Mouse (Mus musculus) stomach, embryonic 16.5 days (tissue): ENCODE results near the gene 2200002D01Rik. TPM values are rescaled to one million over a fixed set of nuclear protein-coding genes. Genes with fewer than 3 reads are reported as not detected.

Experiments
- ATAC-seq: fragments of 200-750 bp; cut with Nextera tagmentation; 2 replicates; pipeline ENCODE4 v1.8.0; 2017; ENCODE audit warnings: moderate number of reproducible peaks, moderate TSS enrichment; ENCODE audit not compliant: insufficient read depth, low FRiP score
- H3K27ac ChIP-seq: fragments of 300-500 bp; sonication (generic); 2 replicates; pipeline ENCODE4 v1.5.1; 2014; ENCODE audit warnings: low read length
- H3K27me3 ChIP-seq: fragments of 300-500 bp; sonication (generic); 2 replicates; pipeline ENCODE4 v1.6.1; 2014; ENCODE audit warnings: low read length, control low read depth, mixed read lengths; ENCODE audit not compliant: control insufficient read depth, insufficient read depth
- H3K36me3 ChIP-seq: fragments of 300-500 bp; sonication (generic); 2 replicates; pipeline ENCODE4 v1.6.1; 2014; ENCODE audit warnings: low read length; ENCODE audit not compliant: control insufficient read depth, insufficient read depth
- H3K4me1 ChIP-seq: fragments of 300-500 bp; sonication (generic); 2 replicates; pipeline ENCODE4 v1.6.1; 2014; ENCODE audit warnings: low read length, control low read depth, mixed read lengths; ENCODE audit not compliant: control insufficient read depth, insufficient read depth
- H3K4me2 ChIP-seq: fragments of 300-500 bp; sonication (generic); 2 replicates; pipeline ENCODE4 v1.6.1; 2014; ENCODE audit warnings: low read depth, low read length, mixed read lengths
- H3K4me3 ChIP-seq: fragments of 300-500 bp; sonication (generic); replicated peaks from 2 replicates; pipeline ENCODE4 v1.5.1; 2014; ENCODE audit warnings: mild to moderate bottlenecking, low read length
- H3K9ac ChIP-seq: fragments of 300-500 bp; sonication (generic); 2 replicates; pipeline ENCODE4 v1.6.1; 2014; ENCODE audit warnings: low read length
- H3K9me3 ChIP-seq: fragments of 300-500 bp; sonication (generic); replicated peaks from 2 replicates; pipeline ENCODE4 v1.6.1; 2016; ENCODE audit warnings: low read length, control low read depth; ENCODE audit not compliant: control insufficient read depth
- WGBS: fragments of 180-500 bp; shearing (Covaris S2); extraction: QIAGEN DNeasy Blood & Tissue Kit; methylation state at CpG from one replicate; pipeline ENCODE4 v1.1.7; 2014; 5-methylcytosine and 5-hydroxymethylcytosine counted together
- polyA plus RNA-seq: library from polyadenylated mRNA; unstranded; fragments of >200 nt; fragmentation: Nextera tagmentation; extraction: Ambion mirVana; gene quantifications from 2 replicates; pipeline ENCODE4 v1.2.1, GENCODE M21; 2015

2200002D01Rik gene
- 77.3 and 80.2 TPM in 2 replicates for polyA plus RNA-seq

DNA sequence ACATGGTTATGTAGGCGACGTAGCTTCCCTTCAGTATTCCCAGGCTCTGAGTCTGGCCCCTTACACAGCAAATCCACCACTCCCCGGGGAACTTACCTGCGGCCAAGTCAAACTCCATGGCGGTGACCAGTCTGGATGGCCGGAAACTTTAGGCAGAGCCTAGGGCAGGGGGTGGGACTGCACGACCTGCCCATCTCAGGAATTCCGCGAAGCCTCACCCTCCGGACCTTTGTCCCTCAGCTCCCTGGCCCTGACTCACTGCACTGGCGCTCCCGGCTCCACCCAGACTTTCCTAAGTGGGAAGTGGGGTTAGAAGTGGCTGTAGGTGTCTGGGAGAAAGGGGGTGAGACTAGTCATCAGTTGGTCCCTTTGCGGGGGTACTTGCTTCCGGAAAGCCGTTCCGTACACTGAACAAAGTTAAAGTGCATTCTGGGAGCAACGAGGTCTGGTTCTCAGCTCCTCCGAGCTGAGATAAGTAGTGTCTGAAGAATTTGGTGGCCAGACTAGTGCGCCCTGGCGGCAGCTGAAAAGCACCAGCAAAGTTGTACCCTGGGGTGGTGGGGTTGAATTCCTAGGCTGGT, at the start of gene 2200002D01Rik:
Gene 2200002D01Rik, minus strand, starts transcription at position 206 of the 581 bp plus-strand sequence.
- no peaks in the 10 kb centered on the region for H3K27me3 ChIP-seq
- H3K36me3 ChIP-seq: peaks cover 8% of the 10 kb centered on the region; the same call in 1 of the 2 replicates
- peaks cover 24% of the 10 kb centered on the region for H3K4me1 ChIP-seq
- peak; percentile 83 for ATAC-seq
- H3K4me3 ChIP-seq: peak within 1 kb of the TSS; percentile 50
- 22% methylated on average over 20 of the region's 20 CpGs for WGBS
- H3K9me3 ChIP-seq: no peaks in the 10 kb centered on the region
- peak within 1 kb of the TSS; percentile 76 for H3K9ac ChIP-seq
- H3K4me2 ChIP-seq: peak within 1 kb of the TSS; percentile 56
- peak within 1 kb of the TSS; percentile 90 for H3K27ac ChIP-seq

DNA sequence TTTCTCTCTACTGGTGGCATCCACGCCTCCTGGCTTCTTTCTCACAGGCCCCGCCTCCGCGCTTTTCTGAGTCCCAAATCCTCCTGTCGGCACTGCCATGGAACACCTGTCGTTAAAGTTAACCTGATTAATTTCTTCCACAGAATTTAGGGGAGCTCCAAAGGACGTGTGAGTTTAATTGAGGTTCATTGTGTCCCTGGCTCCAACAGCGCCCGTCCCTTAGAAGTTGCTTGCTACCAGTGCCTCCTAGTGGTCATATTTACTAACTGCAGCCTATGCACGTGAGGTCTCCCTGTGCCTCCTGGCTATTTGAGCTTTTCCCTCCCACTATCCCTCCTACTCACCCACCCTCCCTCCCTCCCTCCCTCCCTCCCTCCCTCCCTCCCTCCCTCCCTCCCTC, 48.7 kb upstream of the 2200002D01Rik start:
- no peak; the same call in 1 of the 2 replicates for ATAC-seq

DNA sequence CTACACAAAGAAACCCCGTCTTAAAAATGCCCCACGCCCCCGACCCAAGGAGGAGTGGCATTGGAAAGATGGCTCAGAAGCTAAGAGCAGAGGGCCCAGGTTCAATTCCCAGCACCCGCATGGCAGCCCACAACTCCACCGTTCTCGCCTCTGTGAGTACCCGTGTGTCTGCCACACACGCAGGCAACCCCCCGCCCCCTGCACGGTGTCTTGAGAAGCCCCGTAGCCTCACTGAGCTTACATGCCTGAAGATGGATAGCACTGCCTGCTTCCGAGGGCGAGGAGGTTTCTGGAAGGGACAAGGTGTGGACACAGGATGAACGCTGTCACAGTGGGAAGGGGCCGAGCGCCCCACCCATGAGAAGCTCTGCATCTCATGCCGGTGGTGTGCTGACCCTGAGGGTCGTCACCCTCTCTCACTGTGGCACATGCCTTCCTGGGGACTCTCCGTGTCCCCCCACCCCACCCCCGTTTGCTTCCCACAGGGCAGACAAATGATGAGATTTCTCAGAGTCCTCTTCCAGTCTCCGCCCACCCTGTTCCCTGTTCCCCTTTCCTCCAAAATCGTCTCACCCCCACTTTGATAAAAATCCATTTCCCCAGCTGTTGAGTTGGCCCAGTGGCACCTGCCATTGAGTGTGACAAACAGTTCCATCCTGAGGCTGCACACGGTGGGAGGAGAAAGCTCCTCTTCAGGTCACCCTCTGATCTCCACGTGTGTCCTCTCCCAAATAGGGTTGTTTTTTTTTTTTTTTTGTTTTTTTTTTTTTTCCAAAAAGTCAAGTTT, 47.8 kb upstream of the 2200002D01Rik start:
- H3K9me3 ChIP-seq: no peaks in the 10 kb centered on the region
- WGBS: 75% methylated on average over 24 of the region's 24 CpGs
- ATAC-seq: no peak

More for the DNA sequence above, 48.7 kb upstream of the 2200002D01Rik start:
- peaks cover 19% of the 10 kb centered on the region for H3K4me1 ChIP-seq
- no peak overlapping the region for H3K4me3 ChIP-seq
- H3K9ac ChIP-seq: no peak overlapping the region
- 7% methylated on average over 10 of the region's 10 CpGs for WGBS
- no peak overlapping the region for H3K27ac ChIP-seq
- no peak overlapping the region for H3K4me2 ChIP-seq
- H3K9me3 ChIP-seq: no peaks in the 10 kb centered on the region
- H3K27me3 ChIP-seq: no peaks in the 10 kb centered on the region; the same call in 1 of the 2 replicates
- H3K36me3 ChIP-seq: no peaks in the 10 kb centered on the region

DNA sequence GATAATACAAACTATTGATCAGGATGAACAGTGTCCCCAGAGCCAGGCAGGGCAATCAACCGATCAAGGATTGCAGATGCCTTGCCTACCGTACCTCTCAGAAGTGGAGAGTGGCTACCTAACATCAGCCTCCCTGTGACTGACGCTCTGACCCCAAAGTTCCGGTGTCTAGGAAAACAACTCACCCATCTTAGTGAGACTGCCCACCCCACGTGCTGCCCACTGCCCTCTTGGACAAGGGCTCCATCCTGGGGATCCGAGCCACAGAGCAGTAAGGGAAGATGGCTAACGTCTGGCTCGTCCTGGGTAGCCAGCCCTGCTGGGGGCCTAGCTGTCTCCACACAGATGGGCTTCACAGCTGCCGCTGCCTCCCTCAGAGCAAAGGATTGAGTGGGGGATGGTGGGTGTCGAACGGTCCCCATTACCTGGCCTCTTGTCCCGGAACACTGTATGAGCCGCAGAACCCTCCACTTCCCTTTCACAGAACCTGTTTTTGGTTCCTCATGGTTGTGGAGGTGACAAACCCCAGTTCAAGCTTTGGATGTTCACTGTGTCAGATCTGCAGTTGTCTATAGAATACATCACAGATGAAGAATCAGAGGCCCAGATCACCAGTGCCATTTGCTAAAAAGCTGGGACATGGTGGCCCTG, 46.0 kb upstream of the 2200002D01Rik start:
- Histone ChIP-seq H3K9ac (no peak overlapping the region), H3K4me1 (peaks cover 35% of the 10 kb centered on the region), H3K9me3 (no peaks in the 10 kb centered on the region), H3K4me2 (no peak overlapping the region), H3K27ac (no peak overlapping the region), H3K27me3 (no peaks in the 10 kb centered on the region), H3K4me3 (no peak overlapping the region), H3K36me3 (no peaks in the 10 kb centered on the region)
- no peak for ATAC-seq
- WGBS: 72% methylated on average over 13 of the region's 13 CpGs

More for the DNA sequence above, 47.8 kb upstream of the 2200002D01Rik start:
- no peak overlapping the region for H3K4me3 ChIP-seq
- H3K27me3 ChIP-seq: no peaks in the 10 kb centered on the region
- H3K9ac ChIP-seq: no peak overlapping the region
- H3K27ac ChIP-seq: no peak overlapping the region
- H3K36me3 ChIP-seq: no peaks in the 10 kb centered on the region
- H3K4me2 ChIP-seq: no peak overlapping the region
- H3K4me1 ChIP-seq: peaks cover 26% of the 10 kb centered on the region

DNA sequence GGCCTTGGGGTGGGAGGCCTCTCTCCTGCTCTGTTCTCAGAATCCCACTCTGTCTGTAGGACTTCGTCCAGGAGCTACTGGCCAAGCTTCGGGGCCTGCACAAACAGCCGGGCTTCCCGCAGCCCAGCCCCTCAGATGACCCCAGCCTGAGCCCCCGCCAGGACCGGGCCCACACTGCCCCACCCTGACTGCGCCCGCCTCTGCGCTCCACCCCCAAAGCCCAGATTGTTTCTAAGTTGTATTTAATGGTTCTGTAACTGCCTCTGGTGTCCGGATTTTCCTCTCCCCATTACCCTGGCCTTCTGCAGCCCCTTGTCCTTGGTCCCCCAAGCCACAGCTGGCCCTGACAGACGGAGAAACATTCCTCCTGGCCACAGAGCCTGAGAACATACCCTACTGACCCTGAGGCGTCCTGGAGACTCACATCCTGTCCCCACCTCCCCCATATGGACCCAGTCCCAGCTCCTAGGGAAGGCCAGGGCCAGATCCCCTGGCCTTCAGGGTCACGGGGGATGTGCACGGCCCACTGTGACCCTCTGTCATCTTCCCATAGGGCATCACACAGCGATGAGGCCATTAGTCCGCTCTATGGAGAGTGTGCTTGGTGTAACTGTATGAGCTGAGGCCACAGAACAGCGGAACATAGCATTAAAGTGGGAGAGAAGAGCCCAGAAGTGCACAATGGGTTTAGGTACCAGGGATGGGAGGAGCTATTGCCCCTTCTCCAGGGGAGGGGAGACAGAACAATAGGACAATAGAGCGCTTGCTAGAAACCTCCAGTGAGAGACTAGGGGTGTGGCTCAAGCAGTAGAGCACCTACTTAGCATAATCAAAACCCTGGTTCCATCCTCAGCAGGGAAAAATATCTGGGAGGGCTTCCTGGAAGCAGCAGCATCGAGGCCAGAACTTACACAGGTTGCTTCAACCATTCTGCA, 45.1 kb upstream of the 2200002D01Rik start:
- H3K36me3 ChIP-seq: no peaks in the 10 kb centered on the region
- peak; percentile 12; the same call in 1 of the 2 replicates for ATAC-seq
- H3K4me1 ChIP-seq: peaks cover 38% of the 10 kb centered on the region
- H3K9me3 ChIP-seq: no peaks in the 10 kb centered on the region
- H3K4me3 ChIP-seq: no peak overlapping the region
- peak overlapping the region; percentile 86; the same call in 1 of the 2 replicates for H3K4me2 ChIP-seq
- peak overlapping the region; percentile 56; the same call in 1 of the 2 replicates for H3K9ac ChIP-seq
- 37% methylated on average over 19 of the region's 19 CpGs for WGBS
- peak overlapping the region; percentile 84 for H3K27ac ChIP-seq
- no peaks in the 10 kb centered on the region for H3K27me3 ChIP-seq

DNA sequence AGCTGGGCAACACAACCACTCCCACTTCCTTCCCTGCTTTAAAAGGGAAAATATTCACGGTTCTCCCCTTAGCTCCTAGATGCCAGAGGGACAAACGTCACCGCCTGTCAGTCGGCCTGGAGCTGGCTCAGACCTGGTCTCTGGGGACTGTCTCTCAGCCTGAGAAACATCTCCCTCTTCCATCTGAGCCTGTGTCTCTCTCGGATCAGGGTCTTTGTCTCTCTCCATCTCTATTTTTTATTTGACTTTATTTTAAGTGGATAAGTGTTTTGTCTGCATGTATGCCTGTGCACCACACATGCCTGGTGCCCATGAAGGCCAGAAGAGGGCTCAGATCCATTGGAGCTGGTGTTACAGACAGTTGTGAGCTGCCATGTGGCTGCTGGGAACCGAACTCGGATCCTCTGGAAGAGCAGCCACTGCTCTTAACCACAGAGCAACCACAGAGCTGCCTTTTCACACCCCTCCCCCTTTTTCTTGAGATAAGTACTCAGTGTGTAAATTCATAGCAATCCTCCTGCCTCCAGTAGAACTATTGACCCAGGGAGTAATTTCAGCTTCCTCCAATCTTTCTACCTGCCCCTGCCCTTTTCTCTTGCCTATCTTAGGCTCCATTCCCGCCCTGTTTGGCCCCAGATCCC, 44.3 kb upstream of the 2200002D01Rik start:
- no peak for ATAC-seq
- Histone ChIP-seq H3K27ac (peak overlapping the region; percentile 84), H3K4me1 (peaks cover 38% of the 10 kb centered on the region), H3K27me3 (no peaks in the 10 kb centered on the region), H3K9me3 (no peaks in the 10 kb centered on the region), H3K4me2 (peak overlapping the region; percentile 86), H3K9ac (peak overlapping the region; percentile 56; the same call in 1 of the 2 replicates), H3K36me3 (no peaks in the 10 kb centered on the region), H3K4me3 (no peak overlapping the region)
- 23% methylated on average over 8 of the region's 8 CpGs for WGBS

DNA sequence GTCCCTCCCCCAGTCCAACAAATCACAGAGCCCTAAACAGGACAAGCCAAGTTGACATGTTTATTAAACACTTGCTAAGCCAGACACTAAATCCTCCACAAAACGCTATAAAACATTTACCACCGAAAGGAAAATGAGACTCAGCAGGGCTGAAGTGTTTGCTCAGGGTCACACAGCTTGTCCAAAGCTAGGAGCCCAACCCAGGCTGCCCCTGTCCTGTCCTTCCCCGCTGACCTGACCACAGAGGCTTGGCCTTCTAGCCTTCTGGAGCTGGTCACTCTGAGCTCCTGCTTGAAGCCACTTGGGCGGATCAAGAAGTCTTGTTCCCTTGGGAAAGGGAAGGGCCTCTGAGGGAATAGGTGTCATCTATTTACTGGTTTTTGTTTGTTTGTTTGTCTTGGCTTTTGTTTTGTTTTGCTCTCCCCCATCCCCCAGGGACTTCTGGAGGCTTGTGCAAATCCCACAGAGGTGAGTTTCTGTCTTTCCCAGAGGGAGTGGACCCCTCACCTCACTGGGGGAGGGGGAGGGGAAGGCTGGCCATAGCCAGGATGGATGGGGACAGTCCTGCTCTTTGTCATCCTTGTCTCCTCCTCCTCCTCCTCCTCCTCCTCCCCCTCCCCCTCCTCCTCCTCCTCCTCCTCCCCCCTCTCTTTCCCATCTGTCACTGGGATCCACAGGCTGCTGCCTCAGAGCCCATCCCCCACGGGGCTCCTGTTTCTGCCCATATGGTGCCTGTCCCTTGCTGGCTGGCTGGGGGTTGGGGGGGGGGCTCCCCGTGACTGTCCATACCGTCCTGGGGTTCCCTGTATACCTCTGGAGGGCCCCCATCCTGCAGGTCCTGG, 43.6 kb upstream of the 2200002D01Rik start:
- WGBS: 19% methylated on average over 7 of the region's 7 CpGs
- Histone ChIP-seq H3K27ac (peak overlapping the region; percentile 95), H3K27me3 (no peaks in the 10 kb centered on the region), H3K36me3 (no peaks in the 10 kb centered on the region), H3K4me3 (peak overlapping the region; percentile 63), H3K9ac (peak overlapping the region; percentile 48; the same call in 1 of the 2 replicates), H3K4me1 (peaks cover 38% of the 10 kb centered on the region), H3K4me2 (peak overlapping the region; percentile 86), H3K9me3 (no peaks in the 10 kb centered on the region)
- ATAC-seq: 0 out of 2 replicates have a peak, but pooled peaks have one; percentile 9
